Mouse (Mus musculus) frontal cortex, postnatal 14 days (tissue): ENCODE results near the gene Cdca5.
A peak's percentile ranks its signal among the peaks of the same experiment; 100 is the strongest.
"Not testable (repeated sequence)": the region's sequence is repeated elsewhere in the genome, so short reads cannot be mapped to it uniquely, and the experiment has no call there.

Experiments used
- DNase-seq, 2 experiments: peaks; one replicate each; pipeline ENCODE4 v3.0.0; 2022; ENCODE audit warnings: low spot score in 2 of 2

Cdca5 gene

GRCm38 (mm10) chr19:6084478-6085248, at the start of gene Cdca5, which contains the start of gene Zfpl1:
Gene Cdca5 (plus strand): TSS chr19:6084983.
Gene Zfpl1 (minus strand): TSS chr19:6084956.
- DNase-seq: peak; percentile 94 to 96

DNA sequence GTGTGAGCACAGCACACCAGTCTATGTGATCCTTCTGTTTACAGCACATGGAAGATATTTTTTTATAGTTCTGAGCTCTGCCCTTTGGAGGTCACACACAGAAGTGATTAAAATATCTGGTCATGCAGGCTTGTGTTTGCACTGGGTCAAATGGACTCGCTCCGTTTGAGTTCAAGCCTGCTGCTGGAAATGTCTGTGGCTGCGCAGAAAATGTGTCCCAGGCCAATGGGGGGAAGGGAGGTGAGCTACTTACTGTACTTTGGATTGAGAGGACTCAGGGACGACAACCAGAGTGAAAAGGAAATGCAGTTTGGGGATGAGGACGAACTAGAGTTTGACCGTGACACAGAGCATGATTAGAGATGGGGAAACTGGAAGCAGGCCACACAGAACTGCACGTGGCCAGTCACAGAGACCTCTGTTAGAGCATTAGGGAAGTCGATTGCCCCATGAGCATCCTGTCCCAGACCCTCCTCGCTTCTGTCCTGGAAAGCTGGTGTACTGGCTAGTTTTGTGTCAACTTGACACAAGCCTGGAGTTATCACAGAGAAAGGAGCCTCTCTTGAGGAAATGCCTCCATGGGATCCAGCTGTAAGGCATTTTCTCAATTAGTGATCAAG, 48.7 kb upstream of the Cdca5 start:
- DNase-seq: no peak

GRCm38 (mm10) chr19:6037695-6038094, 47.1 kb upstream of the Cdca5 start:
- no peak for DNase-seq

- DNase-seq: no peak
Observed at GRCm38 (mm10) chr19:6038326-6038725, 46.5 kb upstream of the Cdca5 start.

DNA sequence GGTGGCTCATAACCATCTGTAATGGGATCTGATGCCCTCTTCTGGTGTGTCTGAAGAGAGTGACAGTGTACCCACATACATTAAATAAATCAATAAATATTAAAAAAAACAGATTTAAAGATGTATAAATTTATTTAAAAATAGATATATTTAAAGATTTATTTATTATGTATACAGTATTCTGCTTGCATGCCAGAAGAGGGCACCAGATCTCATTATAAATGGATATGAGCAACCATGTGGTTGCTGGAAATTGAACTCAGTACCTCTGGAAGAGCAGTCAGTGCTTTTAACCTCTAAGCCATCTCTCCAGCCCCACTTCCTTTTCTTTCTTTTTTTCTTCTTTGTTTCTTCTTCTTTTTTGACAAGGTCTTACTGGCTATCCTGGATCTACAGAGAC, 44.8 kb upstream of the Cdca5 start:
- DNase-seq: no peak

DNA sequence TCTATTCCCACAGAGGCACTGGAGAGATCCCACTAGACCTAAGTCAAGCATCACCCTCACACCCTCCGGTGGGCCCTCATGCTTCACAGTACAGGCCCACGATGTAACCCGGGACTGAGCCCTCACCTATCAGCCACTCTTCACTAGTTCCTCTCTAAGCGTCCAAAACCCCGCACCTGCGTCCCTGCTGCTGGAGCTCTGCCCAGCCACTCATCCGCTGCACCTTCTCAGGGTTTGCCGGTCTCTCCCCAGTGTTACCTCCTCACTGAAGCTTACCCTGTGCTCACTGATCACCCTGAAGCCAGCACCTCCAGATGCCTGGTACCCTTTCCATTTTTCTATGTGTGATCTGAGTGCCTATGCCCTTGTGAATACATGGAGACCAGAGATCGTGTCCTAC, 42.5 kb upstream of the Cdca5 start:
- no peak for DNase-seq

- DNase-seq: not testable (repeated sequence)
Observed at GRCm38 (mm10) chr19:6044102-6044501, 40.7 kb upstream of the Cdca5 start.

DNA sequence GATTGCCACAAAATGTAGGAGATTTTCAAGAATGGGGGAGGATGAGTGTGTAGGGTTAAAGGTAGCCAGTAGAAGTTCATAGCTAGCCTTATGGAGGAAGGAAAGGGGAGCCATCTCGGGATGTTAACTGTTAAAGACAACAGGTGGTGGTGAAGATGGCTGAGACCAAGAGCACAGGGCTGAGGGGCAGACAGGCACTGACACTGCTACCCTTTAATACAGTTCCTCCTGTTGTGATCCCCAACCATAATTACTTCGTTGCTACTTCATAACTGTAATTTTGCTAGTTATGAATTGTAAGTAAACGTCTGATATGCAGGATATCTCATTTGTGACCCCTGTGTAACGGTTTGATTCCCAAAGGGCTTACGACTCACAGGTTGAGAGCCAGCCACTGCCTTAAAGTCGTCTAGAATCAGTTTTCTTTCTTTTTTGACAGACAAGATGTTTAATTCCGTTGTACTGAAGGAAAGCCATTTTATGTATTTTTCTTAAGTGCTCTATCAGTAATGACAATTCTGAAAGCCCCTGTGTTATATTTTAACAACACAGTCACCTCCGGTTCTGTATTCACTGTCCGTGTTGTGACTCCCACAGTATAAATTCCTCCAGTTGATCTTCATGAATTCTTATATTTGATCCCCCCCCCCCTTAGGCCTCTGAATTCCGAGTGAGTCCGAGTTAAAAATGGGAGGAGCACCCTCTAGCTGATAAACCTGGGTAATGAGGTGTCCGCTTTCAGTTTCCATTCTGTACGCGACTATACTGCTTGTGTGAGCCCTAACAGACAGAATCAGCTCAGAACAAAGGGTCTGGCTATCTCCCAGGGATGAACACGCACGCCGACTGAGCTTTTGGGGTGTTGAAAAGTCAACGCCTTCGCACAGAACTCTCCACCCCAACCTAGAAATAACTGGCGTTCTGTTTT, 39.2 kb upstream of the Cdca5 start:
- no peak for DNase-seq

DNA sequence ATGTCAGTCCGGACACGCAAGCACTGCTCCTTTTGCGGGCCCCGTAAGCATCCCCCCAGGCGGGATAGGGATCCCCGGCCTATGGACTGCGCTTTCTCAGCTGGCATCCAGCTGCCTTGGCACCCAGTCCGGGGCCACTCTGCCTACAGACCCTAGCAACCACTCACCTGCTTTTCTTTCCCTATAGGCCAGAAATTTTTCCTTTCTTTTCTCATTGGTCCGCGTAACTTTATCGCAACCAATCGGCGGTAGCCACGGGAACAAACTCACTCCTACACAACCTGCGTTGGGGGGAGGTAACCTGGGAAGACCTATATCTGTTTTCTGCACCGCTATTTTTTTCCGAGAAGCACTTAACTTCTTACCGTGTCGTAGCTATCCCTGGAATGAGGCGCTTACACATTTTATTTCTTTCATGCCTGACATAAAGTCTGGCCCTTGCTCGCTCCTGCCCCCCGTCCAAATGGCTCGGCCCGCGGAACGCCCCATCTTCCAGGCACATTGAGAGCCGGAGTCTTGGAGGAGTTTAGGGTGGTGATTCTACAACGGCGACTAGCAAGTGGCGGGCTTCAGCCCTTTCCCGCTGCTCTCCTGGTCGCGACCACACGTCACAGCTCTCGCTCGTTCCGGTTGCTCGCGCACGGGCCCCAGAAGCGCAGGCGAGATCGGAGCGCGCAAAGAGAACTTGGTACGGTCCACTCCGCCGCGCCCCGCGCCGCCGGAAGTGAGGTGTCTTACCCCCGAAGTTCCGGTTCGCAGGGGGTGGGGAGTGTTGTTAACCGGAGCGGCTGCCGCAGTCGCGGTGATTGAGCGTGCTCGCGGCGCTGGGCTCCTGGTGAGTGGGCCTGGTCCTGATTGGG, 38.3 kb upstream of the Cdca5 start, which contains the start of gene Syvn1:
TSS of gene Syvn1 (plus strand) at position 283 of the 860 bp plus-strand sequence.
- DNase-seq: peak; percentile 88 to 91

- no peak for DNase-seq
Observed at GRCm38 (mm10) chr19:6047154-6047898, 37.5 kb upstream of the Cdca5 start.

- DNase-seq: no peak
Observed at GRCm38 (mm10) chr19:6047899-6048166, 37.0 kb upstream of the Cdca5 start.

DNA sequence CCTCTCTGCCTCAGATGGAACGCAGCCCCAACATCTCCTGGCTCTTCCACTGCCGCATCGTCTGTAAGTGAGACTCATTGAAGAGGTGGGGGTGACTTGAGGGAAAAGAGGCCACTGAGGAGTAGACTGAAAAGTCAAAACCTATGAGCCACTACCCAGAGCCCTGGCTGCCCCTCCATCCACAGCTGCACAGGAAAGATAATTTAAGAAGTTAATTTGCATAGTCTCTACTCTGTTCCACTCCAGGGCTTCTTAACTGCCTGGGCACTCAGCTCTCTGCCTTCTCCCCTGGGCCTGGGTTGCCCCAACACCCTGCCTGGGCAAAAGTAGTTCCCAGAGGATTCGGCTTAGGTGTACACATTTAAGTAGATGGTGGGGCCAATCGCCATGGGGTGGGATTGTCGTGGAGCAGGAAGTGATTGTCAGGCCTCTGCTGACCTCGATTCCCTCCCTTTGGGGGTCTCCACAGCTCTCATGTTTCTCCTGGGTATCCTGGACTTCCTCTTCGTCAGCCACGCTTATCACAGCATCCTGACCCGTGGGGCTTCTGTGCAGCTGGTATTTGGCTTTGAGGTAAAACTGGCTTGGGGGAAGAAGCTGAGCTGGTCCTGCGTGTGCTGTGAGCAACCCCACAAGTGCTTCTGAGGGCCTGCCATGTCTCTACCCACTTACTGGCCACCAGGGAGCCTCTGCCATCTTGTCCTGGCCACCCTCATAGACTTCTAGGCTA, 35.9 kb upstream of the Cdca5 start:
- no peak for DNase-seq

DNA sequence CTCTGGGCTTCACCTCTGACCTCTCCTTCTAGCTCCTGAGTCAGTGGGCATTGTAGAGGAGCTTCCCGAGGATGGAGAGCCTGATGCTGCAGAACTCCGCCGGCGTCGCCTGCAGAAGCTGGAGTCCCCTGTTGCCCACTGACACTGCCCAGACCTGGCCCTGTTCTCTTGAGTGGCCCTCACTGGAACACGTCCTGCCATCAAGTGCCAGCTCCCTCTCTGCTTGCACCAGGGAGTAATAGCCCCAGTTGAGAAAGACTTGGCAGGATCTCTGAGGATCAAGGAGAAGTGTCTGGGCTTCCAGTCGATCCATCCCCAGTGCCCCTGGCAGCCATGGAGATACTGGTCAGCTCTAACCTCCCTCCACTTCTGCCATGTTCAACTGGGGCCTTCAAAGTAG, 32.3 kb upstream of the Cdca5 start:
- DNase-seq: no peak

DNA sequence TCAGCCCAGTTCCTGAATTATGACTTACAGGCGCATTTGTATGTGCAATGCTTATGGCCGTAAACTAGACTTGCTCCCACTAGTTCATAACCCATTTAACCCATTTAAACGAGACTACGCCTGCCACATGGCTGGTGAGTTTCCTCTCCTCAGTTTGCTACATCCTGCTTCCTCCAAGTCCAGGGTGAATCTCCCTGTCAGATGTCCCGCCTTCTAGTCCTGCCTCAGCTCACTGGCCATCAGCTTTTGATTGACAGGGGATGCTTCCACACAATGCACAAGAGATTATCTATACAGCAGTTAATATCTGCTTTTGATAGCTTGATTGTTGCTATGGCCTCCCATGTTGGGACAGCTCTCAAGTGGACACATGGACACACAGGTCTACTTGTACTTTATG, 30.5 kb upstream of the Cdca5 start:
- no peak for DNase-seq

GRCm38 (mm10) chr19:6056696-6057095, 28.1 kb upstream of the Cdca5 start:
- no peak for DNase-seq

DNA sequence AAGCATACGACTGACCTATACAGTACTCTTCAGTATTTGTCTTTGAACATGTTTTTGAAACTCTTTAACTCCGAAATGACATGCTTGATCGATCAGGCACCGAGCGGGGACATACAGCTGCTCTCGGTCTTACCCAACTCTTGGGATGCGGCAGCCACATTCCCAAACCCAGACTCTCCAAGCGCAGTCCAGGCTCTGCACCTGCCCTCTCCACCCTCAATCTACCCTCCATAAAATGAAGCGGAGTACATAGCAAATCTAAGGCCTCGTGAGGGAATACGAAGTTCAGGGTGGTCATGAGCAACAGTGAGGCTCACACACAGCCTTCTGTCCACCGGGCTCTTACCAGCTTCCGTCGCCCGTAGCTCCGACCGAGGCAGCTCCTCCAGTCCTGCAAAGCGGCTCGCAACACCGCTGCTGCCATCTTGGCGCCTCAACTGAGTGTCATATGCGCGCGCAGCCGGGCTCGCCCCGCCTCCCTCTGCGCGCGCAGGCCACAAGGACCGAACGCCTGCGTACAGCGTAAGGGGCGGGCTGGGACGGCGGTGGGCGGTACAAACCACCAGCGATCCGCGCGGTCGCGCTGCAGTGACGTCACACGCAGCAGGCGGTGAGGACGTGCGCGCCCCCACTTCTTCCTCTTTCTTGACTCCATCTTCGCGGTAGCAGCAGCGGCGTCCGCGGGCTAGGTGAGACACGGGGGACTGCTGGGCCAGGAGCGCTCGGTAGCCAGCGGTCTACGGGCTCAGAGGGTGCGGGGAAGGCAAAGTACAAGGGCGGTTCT, 27.3 kb upstream of the Cdca5 start, which contains the start of the genes Mrpl49 and Fau:
TSS of gene Mrpl49 (minus strand) at position 473 of the 784 bp plus-strand sequence.
TSS of gene Fau (plus strand) at position 532 of the 784 bp plus-strand sequence.
- DNase-seq: peak; percentile 98 to 99

DNA sequence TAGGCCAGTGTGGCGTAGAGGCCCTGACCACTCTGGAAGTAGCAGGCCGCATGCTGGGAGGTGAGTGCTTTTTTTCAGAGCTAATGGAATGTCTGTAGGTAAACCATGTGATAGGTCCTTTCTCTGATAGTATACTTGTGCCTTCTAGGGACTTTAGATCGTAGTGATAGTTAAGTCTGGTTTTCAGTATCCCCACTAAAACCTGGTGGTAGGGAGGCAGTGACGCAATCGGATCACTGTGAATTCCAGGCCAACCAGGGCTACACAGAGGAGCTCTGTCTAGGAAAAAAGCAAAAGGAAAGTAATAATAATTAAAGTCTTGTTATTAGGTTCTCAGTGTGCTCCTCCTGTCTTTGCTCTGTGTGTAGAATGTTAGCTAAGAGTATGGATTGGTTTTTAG, 26.3 kb upstream of the Cdca5 start:
- no peak for DNase-seq

- DNase-seq: no peak
Observed at GRCm38 (mm10) chr19:6058966-6059365, 25.8 kb upstream of the Cdca5 start.

DNA sequence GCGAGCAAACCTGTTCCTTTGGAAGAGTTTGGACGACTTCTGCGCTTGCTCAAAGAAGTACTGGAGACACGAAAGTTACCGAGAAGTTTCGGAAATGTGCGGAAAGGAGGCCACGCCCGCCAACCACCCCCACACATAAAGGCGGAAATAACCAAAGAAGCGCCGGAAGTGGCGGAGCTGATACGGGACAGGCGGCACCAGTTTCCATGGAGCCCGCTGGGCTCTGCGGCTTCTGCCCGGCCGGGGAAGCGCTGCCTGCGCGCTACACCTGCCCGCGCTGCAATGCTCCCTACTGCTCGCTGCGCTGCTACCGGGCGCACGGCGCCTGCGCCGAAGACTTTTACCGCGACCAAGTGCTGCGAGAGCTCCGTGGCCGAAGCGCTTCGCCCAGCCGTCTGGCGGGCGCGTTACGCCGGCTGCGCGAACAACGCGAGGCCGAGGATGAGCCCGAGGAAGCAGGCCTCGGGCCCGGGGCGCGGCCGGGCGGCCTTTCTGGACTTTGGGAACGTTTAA, 23.7 kb upstream of the Cdca5 start, which contains the start of gene Znhit2:
TSS of gene Znhit2 (plus strand) at position 172 of the 513 bp plus-strand sequence.
- peak; percentile 89 to 93 for DNase-seq
